Mouse (Mus musculus) telencephalon, adult 2 months (tissue): ENCODE data around the gene Kxd1.

Source experiments
- DNase-seq: peaks from one replicate; pipeline ENCODE4 v3.0.0-alpha.2; 2011; ENCODE audit warnings: low read depth, low spot score

Kxd1 gene

GRCm38 (mm10) chr8:70493692-70494415 is 33.9 kb downstream of the Kxd1 start:
- DNase-seq = no peak

GRCm38 (mm10) chr8:70492664-70493640 is 34.8 kb downstream of the Kxd1 start, which contains the start of gene Crlf1:
Crlf1 (plus strand) TSS chr8:70493158.
- no peak for DNase-seq

- no peak for DNase-seq
Measured at GRCm38 (mm10) chr8:70490880-70491495, 36.8 kb downstream of the Kxd1 start.

DNA sequence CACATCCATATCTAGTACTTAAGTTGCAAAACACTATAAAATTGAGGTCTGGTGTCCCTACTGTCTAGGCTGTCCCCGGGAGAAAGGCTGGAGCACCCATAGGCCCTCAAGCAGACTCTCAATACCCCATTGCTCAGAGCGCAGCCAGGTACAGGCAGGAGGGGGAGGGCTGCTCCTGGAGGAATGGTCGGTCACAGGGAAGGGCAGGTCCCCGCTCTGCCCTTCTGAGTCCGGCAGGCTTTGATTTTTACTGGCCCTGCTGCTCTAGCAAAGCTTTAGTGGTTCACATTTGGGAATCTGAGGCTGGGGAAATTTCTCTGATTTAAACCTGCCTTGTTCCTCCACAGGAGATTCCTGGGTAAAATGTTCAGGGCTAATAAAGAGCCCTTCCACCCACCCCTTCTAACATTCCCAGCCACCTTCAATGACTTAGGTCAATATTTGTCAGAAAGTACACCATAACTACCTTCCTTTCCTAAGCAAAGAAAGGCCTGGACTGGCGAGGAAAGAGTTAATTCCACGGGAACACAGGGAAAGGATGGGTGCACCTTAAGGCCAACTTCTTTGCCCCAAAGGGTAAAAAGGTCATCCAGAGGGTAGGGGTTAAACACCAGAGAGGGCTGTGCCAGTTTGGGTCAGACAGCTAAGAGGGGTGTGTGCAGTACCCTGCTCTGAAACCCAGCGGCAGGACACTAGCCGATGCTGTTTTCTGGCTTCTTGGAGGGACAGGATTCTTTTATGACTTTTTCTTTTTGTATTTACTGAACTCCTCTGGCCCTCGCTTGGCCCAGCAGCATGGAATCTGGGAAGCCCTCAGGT is 37.5 kb downstream of the Kxd1 start:
- DNase-seq = no peak

DNA sequence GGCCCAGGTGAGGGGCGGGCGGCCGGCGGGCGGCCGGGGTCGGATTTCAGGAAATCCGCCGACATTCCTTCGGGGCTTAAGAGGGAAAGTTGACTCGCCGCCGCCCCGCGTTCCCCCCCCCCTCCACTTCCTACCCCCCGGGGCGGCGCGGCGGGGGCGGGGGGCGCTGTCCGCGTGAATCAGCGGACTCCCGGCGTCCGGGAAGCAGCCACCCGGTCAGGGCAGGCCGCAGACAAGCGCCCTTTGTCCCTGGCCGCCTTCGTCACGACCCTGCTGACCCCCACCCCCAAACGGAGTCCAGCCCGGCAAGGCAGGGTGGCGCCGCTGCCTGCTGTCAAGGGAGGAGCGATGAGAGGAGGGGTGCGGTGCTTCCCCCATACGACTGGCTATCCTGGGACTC is 38.2 kb downstream of the Kxd1 start:
- no peak for DNase-seq

- no peak for DNase-seq
Measured at GRCm38 (mm10) chr8:70488931-70489470, 38.8 kb downstream of the Kxd1 start.

- no peak for DNase-seq
Measured at GRCm38 (mm10) chr8:70487993-70488796, 39.6 kb downstream of the Kxd1 start.

DNA sequence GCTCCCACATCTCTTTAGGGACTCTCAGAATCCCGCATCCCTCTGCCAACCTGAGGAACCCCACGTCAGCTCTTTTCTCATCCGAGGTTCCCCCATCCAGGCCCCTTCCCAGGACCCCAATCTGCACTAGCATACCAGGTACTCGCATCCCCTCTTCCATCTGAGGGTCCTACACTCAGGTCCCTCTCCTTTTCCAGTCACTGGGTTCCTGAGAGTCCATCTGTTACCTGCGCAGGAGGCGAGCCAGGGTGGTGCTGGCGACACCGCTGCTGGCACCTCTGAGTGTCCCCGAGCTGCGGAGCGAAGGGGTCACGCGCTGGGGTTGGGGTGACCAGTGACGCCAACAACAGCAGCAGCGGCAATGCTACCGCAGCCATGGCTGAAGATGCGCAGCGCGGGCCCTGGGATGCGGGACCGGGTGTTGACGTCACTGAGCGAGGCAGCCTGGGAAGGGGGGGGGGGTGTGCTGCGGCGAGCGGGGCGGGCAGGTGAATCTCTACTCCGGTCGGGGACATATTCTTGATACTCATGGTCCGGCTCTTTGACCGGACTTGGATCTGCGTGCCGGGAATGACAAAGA is 40.7 kb downstream of the Kxd1 start, which contains the start of gene Tmem59l:
Tmem59l (minus strand) TSS at position 418 of the 580 bp plus-strand sequence.
- DNase-seq = no peak

- no peak for DNase-seq
Measured at GRCm38 (mm10) chr8:70486191-70486681, 41.5 kb downstream of the Kxd1 start.

DNA sequence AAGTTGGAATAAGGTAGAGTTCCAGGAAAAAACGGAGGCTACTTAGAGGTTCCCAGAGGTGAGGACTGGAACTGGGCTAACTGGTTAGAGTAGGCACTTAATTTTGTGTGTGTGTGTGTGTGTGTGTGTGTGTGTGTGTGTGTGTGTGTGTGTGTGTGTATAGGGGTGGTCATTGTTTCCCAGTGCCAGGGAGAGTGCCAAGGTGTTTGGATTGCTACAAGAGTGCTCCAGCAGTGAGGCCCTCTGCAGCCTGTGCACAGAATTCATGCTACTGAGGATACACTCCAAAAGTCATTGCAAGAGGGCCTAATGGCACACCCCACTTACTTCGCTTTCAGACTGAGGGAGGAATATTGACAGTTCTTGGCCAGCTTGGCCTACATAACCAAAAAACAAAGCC is 44.8 kb downstream of the Kxd1 start:
- no peak for DNase-seq

DNA sequence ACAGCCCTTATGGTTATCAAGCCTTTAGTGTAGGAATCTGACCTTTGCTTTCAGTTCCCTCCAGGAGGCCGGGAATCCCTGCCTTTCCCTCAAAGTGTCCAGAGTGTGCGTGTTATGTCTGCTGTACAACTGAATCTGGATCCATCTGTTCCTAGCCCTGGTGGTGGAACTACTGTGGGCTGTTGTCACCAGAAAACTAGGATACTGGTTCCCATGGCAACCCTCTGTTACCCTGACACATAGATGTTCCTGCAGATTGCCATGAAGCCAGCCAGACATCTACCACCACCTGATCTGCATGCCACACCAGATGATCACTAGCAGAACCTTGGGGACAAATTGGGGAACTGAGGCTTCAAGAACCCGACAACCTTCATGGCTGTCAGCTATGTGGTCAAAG is 45.8 kb downstream of the Kxd1 start:
- peak; percentile 89 for DNase-seq

- no peak for DNase-seq
Measured at GRCm38 (mm10) chr8:70477269-70477982, 50.3 kb downstream of the Kxd1 start.

DNA sequence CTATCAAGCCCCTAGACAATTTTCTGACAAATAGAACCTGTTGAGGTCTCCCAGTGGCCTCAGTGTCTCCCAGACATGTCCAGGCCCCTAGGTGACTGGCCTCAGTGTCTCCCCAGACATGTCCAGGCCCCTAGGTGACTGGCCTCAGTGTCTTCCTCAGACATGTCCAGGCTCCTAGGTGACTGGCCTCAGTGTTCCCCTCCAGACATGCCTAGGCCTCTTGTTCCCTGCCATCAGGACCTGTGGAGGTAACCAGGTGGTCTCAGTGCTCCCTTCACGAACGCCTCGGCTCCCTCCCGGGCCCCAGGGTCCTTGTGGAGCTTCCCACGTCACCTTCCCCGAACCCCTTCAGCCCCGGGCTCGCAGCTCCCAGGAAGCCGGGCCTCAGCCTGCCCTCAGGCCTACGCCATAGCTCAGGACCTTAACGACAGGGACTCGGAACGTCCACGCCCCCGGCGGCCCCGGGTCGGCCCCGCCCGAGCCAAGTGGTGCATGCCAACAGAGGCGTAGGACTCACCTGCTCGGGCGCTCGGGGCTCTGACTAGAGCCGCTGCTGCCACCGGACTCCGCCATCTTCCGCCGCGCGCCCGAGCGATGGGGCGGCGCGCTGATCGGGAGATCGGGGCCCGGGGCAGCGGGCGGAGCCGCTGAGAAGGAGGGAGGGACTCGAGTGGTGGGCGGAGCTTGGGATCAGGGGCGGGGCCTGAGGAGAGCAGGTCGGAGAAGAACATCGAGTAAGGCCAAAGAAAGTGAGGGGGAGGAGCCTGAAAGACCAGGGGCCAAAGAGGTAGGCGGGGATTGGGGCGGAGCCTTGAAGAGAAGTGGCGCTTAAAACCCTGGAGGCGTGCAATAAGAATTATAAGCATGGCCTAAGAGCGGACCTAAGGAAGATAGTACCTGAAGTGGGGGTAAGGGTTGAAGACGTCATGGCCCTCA is 51.2 kb downstream of the Kxd1 start, which contains the start of gene Klhl26:
Klhl26 (minus strand) TSS at position 636 of the 936 bp plus-strand sequence.
- DNase-seq = peak; percentile 89

DNA sequence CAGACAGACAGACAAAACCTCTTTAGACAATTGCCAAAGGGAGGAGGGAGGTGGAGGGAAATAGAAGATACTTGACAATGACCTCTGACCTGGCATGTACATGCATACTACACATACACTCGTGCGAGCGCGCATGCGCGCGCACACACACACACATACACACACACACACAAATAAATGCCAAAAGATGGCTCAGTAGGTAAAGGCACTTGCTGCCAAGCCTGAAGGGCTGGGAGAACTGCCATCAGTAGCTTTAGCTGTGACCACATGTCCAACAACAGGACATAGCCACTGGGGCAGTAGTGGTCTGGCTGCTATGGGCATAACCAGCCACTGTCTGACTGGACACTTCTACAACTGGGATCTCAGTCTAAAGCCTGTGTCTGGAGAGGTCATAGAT is 55.9 kb downstream of the Kxd1 start:
- no peak for DNase-seq

GRCm38 (mm10) chr8:70469938-70470337 is 57.8 kb downstream of the Kxd1 start:
- no peak for DNase-seq

DNA sequence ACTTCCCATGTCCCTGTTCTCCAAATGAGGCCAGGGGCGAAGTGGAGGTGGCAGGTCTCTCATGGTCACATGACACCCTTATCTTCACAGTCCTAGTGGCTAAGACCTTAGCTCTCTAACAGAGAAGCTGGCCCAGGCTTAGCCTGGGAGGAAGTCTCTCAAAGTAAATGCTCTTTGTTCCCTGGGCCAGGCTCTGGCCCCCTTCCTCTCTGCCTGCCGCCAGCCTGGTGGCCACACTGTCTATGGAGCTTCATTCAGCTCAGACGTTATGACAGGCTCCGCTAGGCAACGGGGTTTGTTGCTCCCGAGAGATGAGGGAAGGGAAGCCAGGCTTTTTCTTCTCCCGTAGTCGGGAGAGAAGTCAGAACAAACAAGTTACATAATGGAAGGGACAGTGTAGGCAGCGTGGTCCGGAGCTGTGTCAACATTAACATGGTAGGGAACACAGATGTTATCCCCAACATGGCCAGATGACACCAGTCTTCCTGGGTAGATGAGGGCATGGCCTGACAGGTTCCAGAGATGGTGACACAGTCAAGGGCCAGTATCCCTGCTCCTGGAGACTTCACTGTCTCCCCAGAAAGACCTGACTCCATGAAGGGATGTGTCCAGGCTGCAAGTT is 58.4 kb downstream of the Kxd1 start:
- no peak for DNase-seq

DNA sequence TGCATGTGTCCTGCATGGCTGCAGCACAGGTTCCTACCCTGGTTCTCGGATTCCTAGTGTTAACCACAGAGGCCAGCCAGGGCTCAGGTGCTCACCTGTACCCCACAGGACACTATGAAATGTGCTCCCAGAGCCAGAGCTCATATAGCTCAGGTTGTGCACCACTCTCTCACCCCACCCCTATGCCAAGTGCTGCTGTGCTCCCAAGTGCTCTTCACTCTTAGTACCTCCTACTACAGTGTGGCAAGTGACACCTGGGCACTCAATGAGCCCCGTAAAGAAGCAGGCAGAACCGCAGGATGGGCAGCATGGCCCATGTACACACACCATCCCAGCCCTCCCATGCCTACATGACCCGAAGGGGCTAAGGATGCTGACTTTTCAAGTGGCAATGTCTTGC is 59.0 kb downstream of the Kxd1 start:
- no peak for DNase-seq
